Mouse (Mus musculus) lung, postnatal 4 days (tissue): ENCODE measurements around the gene Sbsn.
"Not testable (repeated sequence)": the region's sequence is repeated elsewhere in the genome, so short reads cannot be mapped to it uniquely, and the experiment has no call there.

ENCODE experiments used
- DNase-seq, 2 experiments: peaks; one replicate each; pipeline ENCODE4 v3.0.0; 2021

Gene Sbsn

GRCm38 (mm10) chr7:30751086-30751669, at the start of gene Sbsn:
Gene Sbsn (plus strand): TSS chr7:30751471.
- DNase-seq = no peak

GRCm38 (mm10) chr7:30706214-30706882, 44.9 kb upstream of the Sbsn start:
- DNase-seq = no peak

GRCm38 (mm10) chr7:30707441-30707840, 43.8 kb upstream of the Sbsn start:
- DNase-seq = no peak

GRCm38 (mm10) chr7:30711942-30712341, 39.3 kb upstream of the Sbsn start, which contains the start of gene Atp4a:
Gene Atp4a (plus strand): TSS chr7:30712209.
- no peak for DNase-seq

GRCm38 (mm10) chr7:30717006-30717715, 34.1 kb upstream of the Sbsn start:
- DNase-seq = peak; percentile 71 to 72

GRCm38 (mm10) chr7:30717716-30718046, 33.6 kb upstream of the Sbsn start:
- no peak for DNase-seq

GRCm38 (mm10) chr7:30719669-30720068, 31.6 kb upstream of the Sbsn start:
- DNase-seq = no peak

- DNase-seq = no peak
These were observed 30.0 kb upstream of the Sbsn start for GRCm38 (mm10) chr7:30721286-30721685.

GRCm38 (mm10) chr7:30723274-30723953, 27.9 kb upstream of the Sbsn start:
- no peak for DNase-seq

- no peak for DNase-seq
These were observed 23.1 kb upstream of the Sbsn start for GRCm38 (mm10) chr7:30728214-30728613.

GRCm38 (mm10) chr7:30728739-30729395, 22.4 kb upstream of the Sbsn start:
- no peak for DNase-seq

GRCm38 (mm10) chr7:30729396-30730063, 21.7 kb upstream of the Sbsn start, which contains the start of gene Tmem147:
Gene Tmem147 (minus strand): TSS chr7:30729540.
- DNase-seq = peak; percentile 95

GRCm38 (mm10) chr7:30730064-30730722, 21.1 kb upstream of the Sbsn start:
- DNase-seq = not testable (repeated sequence)

- DNase-seq = no peak
These were observed 15.1 kb upstream of the Sbsn start for GRCm38 (mm10) chr7:30736211-30736610.

GRCm38 (mm10) chr7:30742570-30742969, 8.7 kb upstream of the Sbsn start:
- not testable (repeated sequence) for DNase-seq

- DNase-seq = not testable (repeated sequence)
These were observed 7.7 kb upstream of the Sbsn start, which contains the start of gene Gapdhs for GRCm38 (mm10) chr7:30743617-30744016. Gene Gapdhs (minus strand): TSS chr7:30743681.

GRCm38 (mm10) chr7:30744022-30744598, 7.2 kb upstream of the Sbsn start:
- DNase-seq = peak; percentile 77 to 80

GRCm38 (mm10) chr7:30747525-30748204, 3.6 kb upstream of the Sbsn start:
- no peak for DNase-seq

- DNase-seq = peak in 1 of 2 experiments; percentile 43
These were observed 1.3 kb upstream of the Sbsn start for GRCm38 (mm10) chr7:30749824-30750606.

- DNase-seq = no peak
These were observed 5.7 kb downstream of the Sbsn start for GRCm38 (mm10) chr7:30757001-30757400.
